Mouse (Mus musculus): ENCODE measurements at regions not wholly inside any gene's neighbourhood (a gene's known extent, or its start where the extent isn't known, plus 50 kb on each side); places are given as distances from the start of the nearest gene placed in this dataset.

GRCm38 (mm10) chr4:55775858-55776257, 243.6 kb upstream of the Klf4 start:
- no peak overlapping the region for H3K4me2 ChIP-seq
- no peaks in the 10 kb centered on the region for H3K36me3 ChIP-seq
- H3K9ac ChIP-seq (replicated peaks), result no peak overlapping the region
- WGBS, result 82% methylated on average over 7 of the region's 7 CpGs
- no peak for ATAC-seq (ENCODE audit: low FRiP score)
- H3K4me1 ChIP-seq, result no peaks in the 10 kb centered on the region
- no peak overlapping the region for H3K27ac ChIP-seq (replicated peaks)
- no peaks in the 10 kb centered on the region for H3K27me3 ChIP-seq (replicated peaks)
- no peak overlapping the region for H3K4me3 ChIP-seq (replicated peaks)
- H3K9me3 ChIP-seq (replicated peaks), result no peaks in the 10 kb centered on the region

- H3K9ac ChIP-seq (replicated peaks), result no peak overlapping the region
- H3K4me3 ChIP-seq (replicated peaks), result no peak overlapping the region
- ATAC-seq (ENCODE audit: low FRiP score), result no peak
- H3K36me3 ChIP-seq, result no peaks in the 10 kb centered on the region
- H3K27ac ChIP-seq (replicated peaks), result no peak overlapping the region
- no peaks in the 10 kb centered on the region for H3K27me3 ChIP-seq (replicated peaks)
- no peaks in the 10 kb centered on the region for H3K4me1 ChIP-seq
- no peak overlapping the region for H3K4me2 ChIP-seq
- no peaks in the 10 kb centered on the region for H3K9me3 ChIP-seq (replicated peaks)
- WGBS, result 86% methylated on average over 4 of the region's 4 CpGs
These were observed 242.3 kb upstream of the Klf4 start for GRCm38 (mm10) chr4:55774571-55774970.

DNA sequence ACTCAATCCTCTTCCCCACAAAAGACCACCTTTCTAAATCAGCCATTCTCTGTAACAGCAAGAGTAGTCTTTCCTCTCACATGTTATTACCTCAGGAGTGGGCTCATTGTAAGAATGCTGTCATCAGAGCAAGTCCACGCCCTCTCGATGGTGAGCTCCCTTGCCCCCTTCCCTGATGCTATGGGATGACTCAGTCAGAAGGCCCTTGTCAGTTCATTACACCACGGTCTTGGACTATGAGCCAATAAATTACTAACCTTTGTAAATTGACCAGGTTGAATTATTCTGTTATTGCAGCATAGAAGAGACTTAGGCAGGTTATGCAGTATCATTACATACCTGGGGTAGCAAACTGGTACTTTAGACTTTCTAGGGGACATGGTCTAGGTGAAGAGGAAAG, 237.4 kb upstream of the Klf4 start:
- Histone ChIP-seq H3K4me3 (replicated peaks) (no peak overlapping the region), H3K4me2 (no peak overlapping the region), H3K4me1 (no peaks in the 10 kb centered on the region), H3K9ac (replicated peaks) (no peak overlapping the region), H3K27ac (replicated peaks) (no peak overlapping the region), H3K9me3 (replicated peaks) (no peaks in the 10 kb centered on the region), H3K27me3 (replicated peaks) (no peaks in the 10 kb centered on the region), H3K36me3 (no peaks in the 10 kb centered on the region)
- no peak for ATAC-seq (ENCODE audit: low FRiP score)
- 92% methylated on average over 3 of the region's 3 CpGs for WGBS

GRCm38 (mm10) chr4:55768325-55768724, 236.1 kb upstream of the Klf4 start:
- no peak for ATAC-seq (ENCODE audit: low FRiP score)
- 96% methylated on average over 6 of the region's 6 CpGs for WGBS
- Histone ChIP-seq H3K27ac (replicated peaks) (no peak overlapping the region), H3K9ac (replicated peaks) (no peak overlapping the region), H3K4me3 (replicated peaks) (no peak overlapping the region), H3K4me2 (no peak overlapping the region), H3K36me3 (no peaks in the 10 kb centered on the region), H3K27me3 (replicated peaks) (no peaks in the 10 kb centered on the region), H3K4me1 (no peaks in the 10 kb centered on the region), H3K9me3 (replicated peaks) (no peaks in the 10 kb centered on the region)

- no peak for ATAC-seq (ENCODE audit: low FRiP score)
- Histone ChIP-seq H3K4me1 (no peaks in the 10 kb centered on the region), H3K9me3 (replicated peaks) (no peaks in the 10 kb centered on the region), H3K27ac (replicated peaks) (no peak overlapping the region), H3K36me3 (no peaks in the 10 kb centered on the region), H3K4me2 (no peak overlapping the region), H3K9ac (replicated peaks) (no peak overlapping the region), H3K27me3 (replicated peaks) (no peaks in the 10 kb centered on the region), H3K4me3 (replicated peaks) (no peak overlapping the region)
- WGBS, result 87% methylated on average over 4 of the region's 4 CpGs
These were observed 234.9 kb upstream of the Klf4 start for GRCm38 (mm10) chr4:55767133-55767532.

- H3K9me3 ChIP-seq (replicated peaks), result no peaks in the 10 kb centered on the region
- no peak for ATAC-seq (ENCODE audit: low FRiP score)
- WGBS, result 86% methylated on average over 2 of the region's 2 CpGs
These were observed 233.5 kb upstream of the Klf4 start for GRCm38 (mm10) chr4:55765780-55766179.

GRCm38 (mm10) chr4:55763112-55763511, 230.8 kb upstream of the Klf4 start:
- H3K27ac ChIP-seq (replicated peaks), result no peak overlapping the region
- no peaks in the 10 kb centered on the region for H3K4me1 ChIP-seq
- no peaks in the 10 kb centered on the region for H3K9me3 ChIP-seq (replicated peaks)
- H3K9ac ChIP-seq (replicated peaks), result no peak overlapping the region
- H3K4me2 ChIP-seq, result no peak overlapping the region
- 86% methylated on average over 6 of the region's 6 CpGs for WGBS
- H3K27me3 ChIP-seq (replicated peaks), result no peaks in the 10 kb centered on the region
- H3K4me3 ChIP-seq (replicated peaks), result no peak overlapping the region
- ATAC-seq (ENCODE audit: low FRiP score), result no peak
- H3K36me3 ChIP-seq, result no peaks in the 10 kb centered on the region

More at GRCm38 (mm10) chr4:55765780-55766179, 233.5 kb upstream of the Klf4 start:
- no peak overlapping the region for H3K9ac ChIP-seq (replicated peaks)
- no peaks in the 10 kb centered on the region for H3K4me1 ChIP-seq
- H3K27me3 ChIP-seq (replicated peaks), result no peaks in the 10 kb centered on the region
- H3K4me2 ChIP-seq, result no peak overlapping the region
- no peak overlapping the region for H3K27ac ChIP-seq (replicated peaks)
- no peaks in the 10 kb centered on the region for H3K36me3 ChIP-seq
- H3K4me3 ChIP-seq (replicated peaks), result no peak overlapping the region

DNA sequence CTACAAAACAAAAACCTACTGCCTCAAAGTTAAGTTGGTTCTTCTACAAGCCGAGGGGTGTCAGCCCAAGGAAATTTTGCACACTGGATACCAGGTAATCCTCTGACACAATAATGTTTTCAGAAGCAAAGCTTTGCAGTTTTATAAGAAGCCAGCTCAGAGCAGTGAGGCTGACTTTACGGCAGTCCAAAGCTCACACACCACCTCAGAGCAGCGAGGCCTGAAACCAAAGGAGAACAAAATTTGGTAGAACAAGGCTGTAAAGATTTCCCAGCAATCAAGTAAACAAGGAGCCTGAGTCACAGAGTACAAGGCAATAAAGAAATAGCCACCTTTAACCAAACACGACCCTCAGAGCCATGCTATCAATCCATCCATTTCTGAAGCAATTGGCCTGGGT, 230.1 kb upstream of the Klf4 start:
- WGBS, result 51% methylated on average over 4 of the region's 4 CpGs
- H3K4me3 ChIP-seq (replicated peaks), result no peak overlapping the region

DNA sequence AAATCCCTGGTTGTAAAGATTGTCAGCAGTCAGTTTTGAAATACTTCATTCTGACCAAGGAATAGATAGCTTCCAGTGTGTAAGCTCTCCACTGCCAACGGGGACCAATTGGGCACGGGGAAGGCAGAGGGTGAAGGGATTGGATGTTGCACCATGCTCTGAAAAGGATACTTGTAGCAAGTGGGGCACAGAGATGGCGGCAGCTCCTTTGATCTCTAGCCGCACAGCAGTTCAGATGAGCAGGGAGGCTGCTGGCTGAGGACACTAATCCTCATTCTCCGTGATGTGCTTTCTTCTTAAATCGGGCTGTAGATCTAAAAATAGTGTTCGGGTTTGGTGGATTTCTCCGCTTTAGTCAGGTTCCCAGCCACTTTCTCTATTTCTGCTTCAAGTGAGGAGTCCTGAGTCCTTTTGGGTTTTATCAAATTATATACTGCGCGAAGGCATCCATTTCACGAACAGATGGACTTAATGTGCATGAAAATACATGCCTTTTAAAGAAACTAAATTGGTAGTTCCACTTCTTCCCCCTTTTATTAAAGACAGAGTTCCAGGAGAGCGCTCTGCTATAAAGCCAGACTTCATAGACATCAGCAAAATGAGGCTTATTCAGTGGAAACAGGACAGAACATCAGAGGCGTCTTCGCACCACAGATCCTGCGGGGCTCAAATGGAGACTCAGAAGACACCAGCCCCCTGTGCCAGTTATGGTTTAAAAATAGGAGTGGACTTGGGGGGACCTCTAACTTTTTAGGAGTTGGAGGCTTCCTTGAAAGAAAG, 225.1 kb upstream of the Klf4 start:
- H3K9ac ChIP-seq (replicated peaks), result no peak overlapping the region
- H3K36me3 ChIP-seq, result no peaks in the 10 kb centered on the region
- H3K4me2 ChIP-seq, result no peak overlapping the region
- 0 out of 2 replicates have a peak overlapping the region, but pooled peaks have one; percentile 28 for H3K27ac ChIP-seq (replicated peaks)
- no peak for ATAC-seq (ENCODE audit: low FRiP score)
- 0 out of 2 replicates have a peak, but pooled peaks cover 7% of the 10 kb centered on the region for H3K4me1 ChIP-seq
- no peaks in the 10 kb centered on the region for H3K27me3 ChIP-seq (replicated peaks)
- no peaks in the 10 kb centered on the region for H3K9me3 ChIP-seq (replicated peaks)
- H3K4me3 ChIP-seq (replicated peaks), result no peak overlapping the region
- WGBS, result 45% methylated on average over 15 of the region's 15 CpGs

More for the DNA sequence above, 230.1 kb upstream of the Klf4 start:
- Histone ChIP-seq H3K27ac (replicated peaks) (no peak overlapping the region), H3K4me2 (no peak overlapping the region), H3K36me3 (no peaks in the 10 kb centered on the region), H3K9me3 (replicated peaks) (no peaks in the 10 kb centered on the region), H3K27me3 (replicated peaks) (no peaks in the 10 kb centered on the region), H3K4me1 (0 out of 2 replicates have a peak, but pooled peaks cover 2% of the 10 kb centered on the region), H3K9ac (replicated peaks) (no peak overlapping the region)
- no peak for ATAC-seq (ENCODE audit: low FRiP score)

DNA sequence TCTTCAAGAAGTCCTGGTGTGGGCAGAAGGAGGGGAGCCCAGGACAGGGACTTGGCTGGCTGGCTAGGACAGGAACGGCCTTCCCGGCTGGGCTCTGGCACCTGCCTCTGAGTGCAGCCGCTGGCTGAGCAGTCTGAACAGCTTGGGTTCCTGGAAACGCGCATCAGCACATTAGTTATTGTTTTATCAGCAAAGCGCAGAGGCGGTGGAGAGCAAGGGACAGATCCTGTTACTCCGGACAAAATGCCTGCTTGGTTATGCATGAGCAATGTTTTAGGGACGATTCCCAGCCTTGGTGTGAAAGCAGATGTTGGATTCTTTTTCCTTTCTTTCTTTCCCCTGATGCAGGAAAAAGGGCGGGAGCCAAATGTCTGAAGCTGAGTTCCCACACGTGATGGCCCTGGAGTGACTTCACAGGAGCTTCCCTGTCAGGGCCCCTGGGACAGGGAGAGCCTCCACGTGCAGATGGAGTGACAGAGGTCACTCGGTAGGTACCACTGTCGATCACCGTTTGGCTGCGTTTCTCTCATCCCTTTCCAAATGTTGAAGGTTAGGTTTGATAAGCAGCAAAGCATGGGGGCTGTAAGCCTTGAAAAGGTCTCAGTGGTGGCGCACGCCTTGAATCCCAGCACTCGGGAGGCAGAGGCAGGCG, 217.8 kb upstream of the Klf4 start:
- H3K36me3 ChIP-seq, result no peaks in the 10 kb centered on the region
- WGBS, result 63% methylated on average over 20 of the region's 20 CpGs
- H3K27ac ChIP-seq (replicated peaks), result no peak overlapping the region
- no peaks in the 10 kb centered on the region for H3K4me1 ChIP-seq
- H3K9ac ChIP-seq (replicated peaks), result no peak overlapping the region
- H3K9me3 ChIP-seq (replicated peaks), result no peaks in the 10 kb centered on the region
- H3K27me3 ChIP-seq (replicated peaks), result no peaks in the 10 kb centered on the region
- no peak overlapping the region for H3K4me3 ChIP-seq (replicated peaks)
- ATAC-seq (ENCODE audit: low FRiP score), result no peak
- H3K4me2 ChIP-seq, result no peak overlapping the region

GRCm38 (mm10) chr4:55741355-55741754, 209.1 kb upstream of the Klf4 start:
- WGBS, result 92% methylated on average over 8 of the region's 8 CpGs
- Histone ChIP-seq H3K27ac (replicated peaks) (no peak overlapping the region), H3K4me1 (no peaks in the 10 kb centered on the region), H3K4me3 (replicated peaks) (no peak overlapping the region), H3K36me3 (no peaks in the 10 kb centered on the region), H3K27me3 (replicated peaks) (no peaks in the 10 kb centered on the region), H3K9ac (replicated peaks) (no peak overlapping the region), H3K4me2 (no peak overlapping the region), H3K9me3 (replicated peaks) (no peaks in the 10 kb centered on the region)
- ATAC-seq (ENCODE audit: low FRiP score), result no peak

- no peak overlapping the region for H3K4me2 ChIP-seq
- no peaks in the 10 kb centered on the region for H3K27me3 ChIP-seq (replicated peaks)
- H3K36me3 ChIP-seq, result no peaks in the 10 kb centered on the region
- no peaks in the 10 kb centered on the region for H3K4me1 ChIP-seq
- no peak overlapping the region for H3K4me3 ChIP-seq (replicated peaks)
- no peak overlapping the region for H3K9ac ChIP-seq (replicated peaks)
- no peaks in the 10 kb centered on the region for H3K9me3 ChIP-seq (replicated peaks)
- no peak overlapping the region for H3K27ac ChIP-seq (replicated peaks)
- no peak for ATAC-seq (ENCODE audit: low FRiP score)
- 76% methylated on average over 15 of the region's 15 CpGs for WGBS
These were observed 207.8 kb upstream of the Klf4 start for GRCm38 (mm10) chr4:55740062-55740461.

Data from neural tube, embryonic 15.5 days (tissue).